Mouse (Mus musculus): Measurements from ENCODE around the gene Npy2r. TPM values are rescaled to one million over a fixed set of nuclear protein-coding genes. Genes with fewer than 3 reads are reported as not detected.

The Npy2r gene
- total RNA-seq (2014; rRNA removed) (6.3 and 7.5 TPM in 2 replicates), polyA plus RNA-seq (2015; fragmentation: Nextera tagmentation; extraction: Ambion mirVana) (1.7 and 3.6 TPM in 2 replicates)

- Histone ChIP-seq H3K9me3 (ENCODE audit: low read length) (no peaks in the 10 kb centered on the region), H3K4me3 (ENCODE audit: low read depth, low read length) (peak within 1 kb of the TSS; percentile 47), H3K4me2 (ENCODE audit: low read depth) (peak within 1 kb of the TSS; percentile 89), H3K27ac (ENCODE audit: low read depth, low read length) (no peak within 1 kb of the TSS), H3K27me3 (ENCODE audit: insufficient read depth, low read length) (0 out of 2 replicates have a peak, but pooled peaks cover 7% of the 10 kb centered on the region), H3K36me3 (ENCODE audit: insufficient read depth) (no peaks in the 10 kb centered on the region), H3K4me1 (ENCODE audit: insufficient read depth) (no peaks in the 10 kb centered on the region), H3K9ac (peak within 1 kb of the TSS; percentile 42)
- under 1% methylated on average over 32 of the region's 32 CpGs for WGBS
- DNase-seq = peak; percentile 43
- ATAC-seq = peak; percentile 59
- no peak for TF ChIP-seq CTCF (IDR thresholded peaks at IDR 0.05; ENCODE audit: low read depth)
Measured at GRCm38 (mm10) chr3:82547908-82548721, at the start of gene Npy2r. Gene Npy2r (minus strand): TSS chr3:82548084.

GRCm38 (mm10) chr3:82557786-82558185, 9.9 kb upstream of the Npy2r start:
- no peak overlapping the region for H3K4me3 ChIP-seq (ENCODE audit: low read depth, low read length)
- H3K4me1 ChIP-seq (ENCODE audit: insufficient read depth) = 0 out of 2 replicates have a peak, but pooled peaks cover 3% of the 10 kb centered on the region
- no peak overlapping the region for H3K9ac ChIP-seq
- peak; percentile 32 for DNase-seq
- no peaks in the 10 kb centered on the region for H3K36me3 ChIP-seq (ENCODE audit: insufficient read depth)
- no peak overlapping the region for H3K27ac ChIP-seq (ENCODE audit: low read depth, low read length)
- H3K4me2 ChIP-seq (ENCODE audit: low read depth) = no peak overlapping the region
- no peak for TF ChIP-seq CTCF (IDR thresholded peaks at IDR 0.05; ENCODE audit: low read depth)
- 17% methylated on average over 3 of the region's 3 CpGs for WGBS
- no peaks in the 10 kb centered on the region for H3K27me3 ChIP-seq (ENCODE audit: insufficient read depth, low read length)
- ATAC-seq = peak; percentile 56; the same call in 1 of the 2 replicates
- H3K9me3 ChIP-seq (ENCODE audit: low read length) = no peaks in the 10 kb centered on the region

DNA sequence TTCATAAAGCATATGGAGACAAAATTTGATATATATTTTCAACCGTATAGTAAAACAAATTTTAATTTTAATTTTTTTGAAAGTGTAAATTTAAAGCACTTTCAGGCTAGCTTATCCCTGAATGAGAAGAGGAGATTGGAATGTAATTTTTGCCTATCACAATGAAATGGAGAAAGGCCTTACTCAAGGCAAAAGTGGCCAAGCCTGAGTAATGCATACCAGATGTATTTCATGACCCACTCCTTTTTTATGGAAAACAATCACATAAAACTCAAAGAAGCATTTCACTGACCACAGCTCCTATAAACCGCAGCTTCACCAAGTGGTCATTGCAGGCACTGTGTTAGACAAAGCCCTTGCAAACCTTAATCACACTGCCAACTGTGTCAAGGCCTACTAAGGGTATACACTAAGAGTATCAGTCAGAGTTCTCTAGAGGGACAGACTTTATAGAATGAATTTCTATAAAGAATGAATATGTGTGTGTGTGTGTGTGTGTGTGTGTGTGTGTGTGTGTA, 8.5 kb upstream of the Npy2r start:
- H3K27me3 ChIP-seq (ENCODE audit: insufficient read depth, low read length) = no peaks in the 10 kb centered on the region
- 0 out of 2 replicates have a peak, but pooled peaks cover 3% of the 10 kb centered on the region for H3K4me1 ChIP-seq (ENCODE audit: insufficient read depth)
- DNase-seq (no peak), ATAC-seq (no peak)
- no peak overlapping the region for H3K4me2 ChIP-seq (ENCODE audit: low read depth)
- H3K27ac ChIP-seq (ENCODE audit: low read depth, low read length) = no peak overlapping the region
- H3K4me3 ChIP-seq (ENCODE audit: low read depth, low read length) = no peak overlapping the region
- H3K9me3 ChIP-seq (ENCODE audit: low read length) = no peaks in the 10 kb centered on the region
- no peak overlapping the region for H3K9ac ChIP-seq
- no peak for TF ChIP-seq CTCF (IDR thresholded peaks at IDR 0.05; ENCODE audit: low read depth)
- 67% methylated on average over 2 of the region's 2 CpGs for WGBS
- no peaks in the 10 kb centered on the region for H3K36me3 ChIP-seq (ENCODE audit: insufficient read depth)

DNA sequence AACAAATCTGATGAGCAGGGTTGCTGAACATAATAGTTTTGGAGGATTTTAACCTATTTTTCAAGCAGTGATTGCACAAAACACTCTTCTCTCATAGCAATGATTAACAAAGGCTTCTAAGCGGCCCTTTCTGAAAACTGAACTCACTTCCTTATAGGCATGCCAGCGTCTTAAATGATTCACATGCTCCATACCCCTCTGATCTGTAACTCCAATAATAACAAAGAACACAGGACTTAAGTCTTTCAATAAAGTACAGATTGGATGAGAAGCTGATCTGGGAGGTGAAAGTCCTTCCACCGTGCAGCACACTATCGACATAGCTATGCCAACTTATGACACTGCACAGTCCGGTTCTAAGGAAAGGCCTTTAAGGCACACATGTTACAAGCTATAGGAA, 2.0 kb upstream of the Npy2r start:
- H3K27ac ChIP-seq (ENCODE audit: low read depth, low read length) = no peak overlapping the region
- ATAC-seq = no peak
- H3K4me3 ChIP-seq (ENCODE audit: low read depth, low read length) = no peak overlapping the region
- TF ChIP-seq CTCF (IDR thresholded peaks at IDR 0.05; ENCODE audit: low read depth) = no peak
- H3K9me3 ChIP-seq (ENCODE audit: low read length) = no peaks in the 10 kb centered on the region
- DNase-seq = no peak
- no peak overlapping the region for H3K4me2 ChIP-seq (ENCODE audit: low read depth)
- WGBS = 88% methylated on average over 5 of the region's 5 CpGs
- no peaks in the 10 kb centered on the region for H3K36me3 ChIP-seq (ENCODE audit: insufficient read depth)
- 0 out of 2 replicates have a peak, but pooled peaks cover 7% of the 10 kb centered on the region for H3K27me3 ChIP-seq (ENCODE audit: insufficient read depth, low read length)
- H3K9ac ChIP-seq = no peak overlapping the region
- H3K4me1 ChIP-seq (ENCODE audit: insufficient read depth) = no peaks in the 10 kb centered on the region

DNA sequence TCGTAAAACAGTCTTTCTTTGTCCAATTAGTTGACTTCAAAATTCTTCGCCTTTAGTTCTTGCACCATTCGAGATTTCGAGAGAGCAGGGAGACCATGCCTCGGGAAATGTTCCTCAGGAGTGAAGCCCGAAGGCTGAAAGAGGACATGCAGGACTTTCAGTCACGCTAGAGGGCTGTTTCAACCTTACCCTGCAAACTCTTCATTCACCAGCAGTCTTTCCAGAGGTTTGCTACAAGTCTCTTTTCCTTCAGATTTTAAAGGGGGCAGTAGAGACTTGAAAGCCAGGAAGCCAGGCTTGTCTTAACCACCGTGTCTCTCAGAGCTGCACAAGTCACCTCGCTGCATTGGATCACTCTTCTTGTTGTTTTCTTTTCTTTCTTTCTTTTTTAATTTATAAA, 869 bp upstream of the Npy2r start:
- peak overlapping the region; percentile 89 for H3K4me2 ChIP-seq (ENCODE audit: low read depth)
- H3K4me1 ChIP-seq (ENCODE audit: insufficient read depth) = no peaks in the 10 kb centered on the region
- H3K36me3 ChIP-seq (ENCODE audit: insufficient read depth) = no peaks in the 10 kb centered on the region
- H3K9ac ChIP-seq = peak overlapping the region; percentile 42
- DNase-seq (peak; percentile 55), ATAC-seq (peak; percentile 83)
- TF ChIP-seq CTCF (IDR thresholded peaks at IDR 0.05; ENCODE audit: low read depth) = peak; percentile 73
- 4% methylated on average over 9 of the region's 9 CpGs for WGBS
- no peak overlapping the region for H3K27ac ChIP-seq (ENCODE audit: low read depth, low read length)
- H3K4me3 ChIP-seq (ENCODE audit: low read depth, low read length) = peak overlapping the region; percentile 47
- H3K9me3 ChIP-seq (ENCODE audit: low read length) = no peaks in the 10 kb centered on the region
- 0 out of 2 replicates have a peak, but pooled peaks cover 7% of the 10 kb centered on the region for H3K27me3 ChIP-seq (ENCODE audit: insufficient read depth, low read length)

GRCm38 (mm10) chr3:82541449-82541848, 6.4 kb downstream of the Npy2r start:
- no peak for TF ChIP-seq CTCF (IDR thresholded peaks at IDR 0.05; ENCODE audit: low read depth)
- no peak overlapping the region for H3K27ac ChIP-seq (ENCODE audit: low read depth, low read length)
- no peak overlapping the region for H3K4me2 ChIP-seq (ENCODE audit: low read depth)
- DNase-seq (no peak), ATAC-seq (no peak)
- no peak overlapping the region for H3K4me3 ChIP-seq (ENCODE audit: low read depth, low read length)
- H3K36me3 ChIP-seq (ENCODE audit: insufficient read depth) = no peaks in the 10 kb centered on the region
- H3K9me3 ChIP-seq (ENCODE audit: low read length) = no peaks in the 10 kb centered on the region
- H3K4me1 ChIP-seq (ENCODE audit: insufficient read depth) = no peaks in the 10 kb centered on the region
- H3K27me3 ChIP-seq (ENCODE audit: insufficient read depth, low read length) = no peaks in the 10 kb centered on the region
- WGBS = 94% methylated on average over 2 of the region's 2 CpGs
- no peak overlapping the region for H3K9ac ChIP-seq

DNA sequence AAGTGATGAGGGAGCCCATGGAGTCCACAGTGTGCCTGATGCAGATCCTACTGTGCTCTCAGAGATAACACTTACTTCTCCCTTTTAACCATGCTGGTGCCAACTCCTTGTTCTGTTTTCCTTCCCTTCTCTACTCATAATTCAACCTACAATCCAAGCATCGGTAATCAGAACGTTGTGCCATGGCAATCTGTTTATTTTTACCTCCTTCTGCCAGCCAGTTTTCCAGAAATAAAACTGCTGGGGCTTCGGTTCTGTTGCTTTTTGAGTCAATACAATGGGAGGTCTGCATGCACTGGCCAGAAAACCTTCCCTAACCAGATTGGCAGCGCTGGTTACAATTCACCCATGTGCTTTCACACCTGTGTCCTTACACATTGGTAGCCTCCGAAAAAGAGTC, 7.9 kb downstream of the Npy2r start:
- no peak overlapping the region for H3K4me3 ChIP-seq (ENCODE audit: low read depth, low read length)
- no peaks in the 10 kb centered on the region for H3K36me3 ChIP-seq (ENCODE audit: insufficient read depth)
- TF ChIP-seq CTCF (IDR thresholded peaks at IDR 0.05; ENCODE audit: low read depth) = no peak
- no peak overlapping the region for H3K9ac ChIP-seq
- H3K27me3 ChIP-seq (ENCODE audit: insufficient read depth, low read length) = no peaks in the 10 kb centered on the region
- ATAC-seq (no peak), DNase-seq (no peak)
- 64% methylated on average over 5 of the region's 5 CpGs for WGBS
- no peak overlapping the region for H3K4me2 ChIP-seq (ENCODE audit: low read depth)
- H3K4me1 ChIP-seq (ENCODE audit: insufficient read depth) = no peaks in the 10 kb centered on the region
- H3K27ac ChIP-seq (ENCODE audit: low read depth, low read length) = no peak overlapping the region
- H3K9me3 ChIP-seq (ENCODE audit: low read length) = no peaks in the 10 kb centered on the region

Measured in forebrain, postnatal 0 days (tissue).